Mouse (Mus musculus) liver, adult 2 months (tissue): Measurements from ENCODE around the gene Gm10382.
A peak's percentile ranks its signal among the peaks of the same experiment; 100 is the strongest.

Source experiments
- CTCF ChIP-seq: fragments of 200-500 bp; IDR thresholded peaks from 2 replicates; pipeline ENCODE4 v1.5.1; 2011; ENCODE audit warnings: low read depth, low read length, control low read depth
- POLR2A ChIP-seq: fragments of 200-500 bp; IDR thresholded peaks from 2 replicates; pipeline ENCODE4 v1.6.1; 2011; ENCODE audit warnings: low read length, control low read depth; ENCODE audit not compliant: insufficient read depth; ENCODE audit errors: extremely low read depth

DNA sequence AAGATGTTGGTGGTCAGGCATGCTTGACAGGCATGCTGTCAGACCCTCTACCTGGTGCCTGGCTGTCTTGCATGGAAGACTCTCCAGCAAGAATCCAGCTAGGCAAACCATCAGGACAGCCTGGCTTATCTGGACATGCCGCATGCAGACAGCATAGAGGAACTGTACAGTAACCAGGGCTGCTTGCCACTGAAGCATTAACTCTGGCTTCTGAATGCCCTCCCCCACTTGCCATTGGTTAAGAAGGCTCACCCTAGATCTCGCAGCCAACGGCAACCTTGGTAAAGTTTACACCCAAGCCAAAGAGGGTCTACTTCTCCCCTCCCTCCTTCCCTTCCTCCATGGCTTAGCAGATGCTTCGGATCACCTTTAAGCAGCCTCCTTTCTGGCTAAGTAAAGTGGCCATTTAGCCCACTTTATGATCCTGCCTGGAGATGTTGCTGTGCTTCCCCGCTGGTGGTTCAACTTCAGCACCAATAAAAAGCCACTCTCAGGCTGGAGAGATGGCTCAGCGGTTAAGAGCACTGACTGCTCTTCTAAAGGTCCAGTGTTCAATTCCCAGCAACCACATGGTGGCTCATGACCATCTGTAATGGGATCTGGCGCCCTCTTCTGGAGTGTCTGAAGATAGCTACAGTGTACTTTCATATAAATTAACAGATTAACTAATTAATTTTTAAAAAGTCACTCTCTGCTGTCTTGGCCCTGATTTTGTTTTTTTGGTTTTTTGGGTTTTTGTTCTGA, 18.0 kb upstream of the Gm10382 start:
- TF ChIP-seq CTCF = peak; percentile 12; the same call in 1 of the 2 replicates
- no peak for TF ChIP-seq POLR2A
